Mouse (Mus musculus) granulocyte monocyte progenitor cell, adult 5-6 weeks (primary cell): ENCODE data around the gene Ssu72. TPM values are rescaled to one million over a fixed set of nuclear protein-coding genes. Genes with fewer than 3 reads are reported as not detected.
A peak's percentile ranks its signal among the peaks of the same experiment; 100 is the strongest.
"Not testable (repeated sequence)": the region's sequence is repeated elsewhere in the genome, so short reads cannot be mapped to it uniquely, and the experiment has no call there.

Experiments
- ATAC-seq: replicated peaks from 2 replicates; pipeline ENCODE4 v1.8.0; 2016; ENCODE audit warnings: mild to moderate bottlenecking, moderate TSS enrichment, inconsistent platforms; ENCODE audit not compliant: poor library complexity, severe bottlenecking
- total RNA-seq, 2 experiments: library from RNA; stranded (forward) in 1 of 2; stranded (reverse) in 1 of 2; fragments of 200-712, 200-1000 nt in 1 of 2; fragments of >200 nt in 1 of 2; fragmentation: Nextera tagmentation in 1 of 2; gene quantifications; 2 replicates each; pipeline ENCODE4 v1.2.3; 2014 to 2017

The Ssu72 gene
- total RNA-seq, 2 experiments from 2014 or later: 58.5 to 80.5 TPM

DNA sequence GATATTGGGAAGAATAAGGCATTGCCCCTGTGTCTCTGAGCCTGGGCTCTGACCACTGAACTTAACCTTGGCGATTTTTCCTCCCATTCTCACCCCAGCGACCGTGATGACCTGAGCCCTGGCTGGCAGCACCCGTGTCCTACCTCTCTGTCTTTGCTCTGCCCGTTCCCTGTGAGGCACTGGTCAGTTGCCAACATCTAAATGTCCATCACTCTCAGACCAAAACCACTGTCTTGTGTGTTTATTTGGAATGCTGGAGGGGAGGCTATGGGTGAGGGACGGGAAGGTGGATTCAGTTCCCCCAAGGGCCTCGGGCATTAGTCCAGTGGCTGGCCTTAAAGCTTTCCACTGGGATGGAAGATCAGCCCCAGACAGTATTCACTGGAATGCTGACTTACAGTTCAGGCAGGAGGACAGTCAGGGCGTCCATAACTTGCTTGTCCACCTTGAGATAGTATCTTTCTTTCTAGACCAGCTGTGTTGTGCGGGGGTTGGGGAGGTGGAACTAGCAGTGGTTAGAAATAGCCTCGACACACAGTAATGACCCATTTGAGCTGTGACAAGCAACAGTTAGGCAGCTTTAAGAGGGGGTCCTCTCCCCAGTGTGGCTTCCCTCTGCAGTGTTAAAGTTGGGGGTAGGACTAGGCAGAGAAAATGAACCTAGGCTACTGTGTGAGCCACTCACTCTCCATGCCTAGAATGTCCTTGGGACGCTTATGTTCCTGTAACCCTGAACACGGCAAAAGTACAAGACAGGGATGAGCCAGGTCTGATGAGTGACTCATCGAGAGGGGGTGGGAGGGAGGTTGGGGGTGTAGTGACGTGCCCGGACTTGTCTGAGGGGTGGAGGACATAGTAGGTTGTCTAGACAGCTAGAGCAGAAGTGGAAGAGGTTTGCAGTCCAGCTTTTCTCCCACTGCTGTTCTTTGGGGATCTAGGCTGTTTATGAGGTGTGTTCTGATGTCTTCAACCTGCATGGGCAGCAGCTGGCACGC, 8.0 kb upstream of the Ssu72 start:
- ATAC-seq: no peak

DNA sequence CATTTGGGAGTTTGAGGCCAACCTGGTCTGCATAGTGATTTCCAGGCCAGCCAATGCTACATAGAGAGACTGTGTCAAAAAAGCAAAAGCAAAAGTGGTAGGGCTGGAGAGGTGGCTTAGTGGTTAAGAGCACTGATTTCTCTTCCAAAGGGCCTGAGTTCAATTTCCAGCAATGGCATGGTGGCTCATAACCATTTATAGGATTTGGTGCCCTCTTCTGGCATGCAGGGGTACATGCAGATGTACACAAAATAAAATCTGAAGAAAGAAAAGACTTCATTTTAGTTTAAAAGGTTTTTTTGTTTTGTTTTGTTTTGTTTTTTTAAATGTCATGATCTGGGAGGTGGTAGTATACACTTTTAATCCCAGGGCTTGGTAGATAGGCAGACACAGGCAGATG, 4.2 kb upstream of the Ssu72 start:
- ATAC-seq: no peak

DNA sequence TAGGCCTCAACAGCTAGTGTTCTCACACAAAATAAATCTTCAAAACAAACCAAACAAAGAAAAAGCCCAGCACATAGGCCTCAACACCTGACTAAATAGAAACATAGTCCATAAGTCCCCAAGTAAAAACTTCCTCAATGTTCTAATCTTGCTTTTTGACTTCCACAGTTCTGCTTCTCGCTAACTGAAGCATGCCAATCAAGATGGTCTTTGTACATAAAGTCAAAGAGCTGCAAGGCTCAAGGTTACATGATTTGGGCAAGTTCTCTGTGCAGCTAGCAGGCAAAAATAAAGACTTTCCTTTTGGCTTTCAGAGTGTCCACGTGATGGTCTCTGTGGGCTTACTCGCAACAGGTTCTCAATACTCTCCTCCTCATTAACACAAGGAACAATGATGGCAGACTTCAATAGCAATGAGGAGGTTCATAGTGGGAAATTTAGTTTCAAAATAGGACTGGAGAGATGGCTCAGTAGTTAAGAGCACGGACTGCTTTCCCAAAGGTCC, 1.1 kb upstream of the Ssu72 start:
- ATAC-seq: no peak

DNA sequence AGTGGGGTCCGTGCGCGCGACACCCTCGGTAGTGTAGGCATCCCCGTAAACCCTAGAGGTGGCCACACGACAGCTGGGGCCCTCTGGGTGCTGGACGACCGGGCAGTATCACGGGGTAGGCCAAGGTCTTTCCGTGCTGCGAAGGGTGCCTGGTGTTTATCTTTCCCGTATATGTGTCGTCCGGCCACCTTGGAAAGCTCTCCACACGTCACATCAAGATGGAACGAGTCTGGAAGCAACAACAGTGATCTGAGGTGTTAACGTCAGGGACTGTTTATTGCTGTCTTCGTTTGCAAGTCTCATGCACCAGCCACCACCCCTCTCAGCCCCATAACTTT, 961 bp downstream of the Ssu72 start:
- ATAC-seq: peak; percentile 31

DNA sequence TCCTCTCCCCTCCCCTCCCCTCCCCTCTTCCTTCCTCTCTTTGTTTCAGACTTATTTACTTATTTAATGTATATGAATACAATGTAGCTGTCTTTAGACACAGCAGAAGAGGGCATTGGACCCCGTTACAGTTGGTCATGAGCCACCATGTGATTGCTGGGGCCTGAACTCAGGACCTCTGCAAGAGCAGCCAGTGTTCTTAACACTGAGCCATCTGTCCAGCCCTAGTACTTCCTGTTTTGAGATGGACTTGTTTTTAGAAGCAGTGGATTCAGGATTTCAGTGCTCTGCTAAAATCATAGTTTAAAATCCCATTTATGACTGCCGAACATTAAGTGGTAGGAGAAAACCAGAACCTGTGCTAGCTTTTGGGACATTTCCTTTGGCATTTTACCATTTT, 4.0 kb downstream of the Ssu72 start:
- no peak for ATAC-seq

DNA sequence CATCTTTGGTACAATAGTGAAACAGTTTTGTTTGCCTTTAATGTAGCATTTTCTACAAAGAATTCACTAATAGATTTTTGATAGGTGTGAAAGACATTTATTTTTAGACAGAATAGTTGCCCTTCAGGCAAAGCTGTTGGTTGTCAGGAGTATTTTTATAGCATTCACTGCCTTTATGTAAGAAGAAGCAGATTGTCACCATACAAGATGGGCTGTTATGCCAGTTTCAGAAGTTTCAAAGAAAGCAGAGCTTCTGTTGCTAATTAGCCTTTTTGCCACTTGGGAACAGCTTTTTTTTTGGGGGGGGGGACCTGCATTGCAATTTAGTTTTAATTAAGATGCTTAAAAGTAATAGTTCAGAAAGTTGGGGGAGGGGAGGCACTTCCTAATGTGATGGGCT, 4.4 kb downstream of the Ssu72 start:
- ATAC-seq: no peak

DNA sequence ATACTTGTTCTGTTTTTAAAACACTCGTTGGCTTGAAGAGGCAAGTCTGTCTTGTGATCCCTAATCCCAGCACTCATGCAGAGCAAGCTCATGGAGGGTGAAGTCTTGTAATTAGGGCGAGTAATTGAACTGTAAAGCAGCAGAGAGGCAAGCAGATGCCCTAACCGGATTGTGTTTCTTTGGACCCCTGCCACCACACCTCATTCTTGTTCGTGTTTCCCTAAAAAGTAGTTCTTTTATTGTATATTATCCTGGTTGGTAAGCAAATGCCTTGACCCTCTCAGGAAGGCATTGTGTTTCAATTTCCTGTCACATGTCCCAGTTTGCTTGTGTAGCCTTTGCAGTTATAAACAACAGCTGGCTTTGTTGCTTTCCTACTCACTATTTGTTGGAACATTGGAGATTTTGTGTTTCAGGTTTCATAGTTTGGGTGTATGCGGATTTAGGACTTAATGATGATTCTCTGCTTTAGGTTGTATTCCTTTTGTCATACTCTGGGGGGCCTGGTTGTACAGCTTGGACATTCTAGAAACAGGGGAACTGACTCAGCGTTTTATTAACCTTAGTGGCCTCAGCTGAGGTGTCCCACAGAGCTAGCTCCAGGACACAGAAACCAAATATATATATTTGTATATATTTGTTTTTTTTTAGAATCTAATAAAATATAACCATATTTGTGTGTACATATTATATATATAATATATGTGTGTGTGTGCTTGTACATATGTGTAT, 6.1 kb downstream of the Ssu72 start:
- peak; percentile 52 for ATAC-seq

DNA sequence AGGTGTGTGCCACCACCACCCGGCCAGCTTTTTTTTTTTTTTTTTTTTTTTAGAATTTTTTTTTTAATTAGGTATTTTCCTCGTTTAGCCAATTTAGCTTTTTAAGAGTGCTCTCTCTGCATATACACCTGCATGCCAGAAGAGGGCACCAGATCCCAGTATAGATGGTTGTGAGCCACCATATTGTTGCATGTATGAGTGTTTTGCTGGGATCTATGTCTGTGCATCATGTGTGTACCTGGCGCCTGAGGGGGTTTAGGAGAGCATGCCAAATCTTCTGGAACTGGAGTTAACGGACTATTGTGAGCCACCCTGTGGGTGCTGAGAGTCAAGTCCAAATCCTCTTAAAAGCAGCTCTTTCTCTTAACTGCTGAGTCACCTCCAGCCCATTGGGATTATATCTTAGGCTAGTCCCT, 17.1 kb downstream of the Ssu72 start:
- ATAC-seq: peak; percentile 66

DNA sequence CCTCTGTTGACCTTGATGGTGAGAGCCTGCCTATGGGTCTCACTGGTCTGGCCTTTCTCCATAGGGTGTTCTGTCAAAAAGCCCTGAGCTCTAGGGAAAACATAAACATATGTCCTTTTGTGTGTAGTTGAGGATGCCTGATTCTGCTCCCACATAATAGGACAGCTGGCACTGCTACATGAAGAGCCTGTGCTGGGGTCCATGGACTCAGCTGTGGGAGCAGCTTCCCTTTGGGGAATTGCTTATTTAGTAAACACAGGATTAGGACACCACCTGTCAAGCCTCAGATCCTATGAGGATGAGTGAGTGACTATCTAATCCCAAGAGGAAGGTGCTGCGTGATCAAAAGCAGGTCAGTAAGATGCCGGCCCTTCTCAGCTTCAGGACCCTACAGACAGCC, 23.4 kb downstream of the Ssu72 start:
- ATAC-seq: no peak

DNA sequence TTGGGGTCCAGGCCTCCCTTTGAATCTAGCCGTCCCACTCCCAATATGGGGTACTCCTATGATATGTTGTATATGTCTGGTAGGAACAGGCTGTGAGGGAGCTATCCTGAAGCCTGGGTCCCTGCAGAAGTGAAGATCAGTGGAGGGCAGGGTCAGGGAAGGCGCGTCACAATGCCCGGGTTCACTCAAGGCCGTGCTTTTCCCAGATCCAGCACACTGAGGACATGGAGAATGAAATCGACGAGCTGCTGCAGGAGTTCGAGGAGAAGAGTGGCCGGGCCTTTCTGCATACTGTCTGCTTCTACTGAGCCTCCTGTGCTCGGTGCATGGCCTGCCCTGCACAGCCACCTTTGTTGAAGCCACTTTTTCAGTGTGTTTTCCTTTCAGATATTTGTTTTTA, 28.7 kb downstream of the Ssu72 start:
- no peak for ATAC-seq

DNA sequence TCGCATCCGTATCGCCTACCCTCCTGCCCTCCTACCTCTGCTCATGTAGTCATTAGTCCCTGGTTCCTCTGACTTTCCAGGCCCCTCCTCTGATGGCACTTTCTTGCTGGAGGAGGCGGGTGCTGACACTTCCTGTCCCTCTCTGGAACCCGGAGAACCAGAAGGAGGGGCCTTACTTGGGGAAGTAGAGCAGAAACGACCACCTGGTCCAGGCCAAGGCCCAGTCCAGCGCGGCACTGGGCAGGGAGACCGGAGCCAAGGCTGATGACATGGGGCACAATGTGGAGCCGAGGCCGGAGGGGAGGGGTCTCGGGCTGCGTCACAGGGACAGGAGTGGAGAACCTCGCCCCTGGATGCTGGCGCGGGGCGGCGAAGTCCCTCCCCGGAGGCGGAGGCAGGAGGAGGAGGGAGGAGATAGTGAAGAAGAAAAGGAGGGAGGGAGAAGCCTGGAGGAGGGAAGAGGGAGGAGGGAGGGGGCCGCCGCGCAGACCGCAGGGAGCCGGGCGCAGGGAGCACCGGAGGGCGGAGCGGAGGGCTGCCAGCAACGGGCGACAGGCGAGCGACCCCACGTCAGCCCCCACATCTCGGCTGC, 29.8 kb downstream of the Ssu72 start, which contains the start of gene Tmem240:
Gene Tmem240, plus strand, starts transcription at position 451 of the 592 bp plus-strand sequence.
- ATAC-seq: peak; percentile 81

DNA sequence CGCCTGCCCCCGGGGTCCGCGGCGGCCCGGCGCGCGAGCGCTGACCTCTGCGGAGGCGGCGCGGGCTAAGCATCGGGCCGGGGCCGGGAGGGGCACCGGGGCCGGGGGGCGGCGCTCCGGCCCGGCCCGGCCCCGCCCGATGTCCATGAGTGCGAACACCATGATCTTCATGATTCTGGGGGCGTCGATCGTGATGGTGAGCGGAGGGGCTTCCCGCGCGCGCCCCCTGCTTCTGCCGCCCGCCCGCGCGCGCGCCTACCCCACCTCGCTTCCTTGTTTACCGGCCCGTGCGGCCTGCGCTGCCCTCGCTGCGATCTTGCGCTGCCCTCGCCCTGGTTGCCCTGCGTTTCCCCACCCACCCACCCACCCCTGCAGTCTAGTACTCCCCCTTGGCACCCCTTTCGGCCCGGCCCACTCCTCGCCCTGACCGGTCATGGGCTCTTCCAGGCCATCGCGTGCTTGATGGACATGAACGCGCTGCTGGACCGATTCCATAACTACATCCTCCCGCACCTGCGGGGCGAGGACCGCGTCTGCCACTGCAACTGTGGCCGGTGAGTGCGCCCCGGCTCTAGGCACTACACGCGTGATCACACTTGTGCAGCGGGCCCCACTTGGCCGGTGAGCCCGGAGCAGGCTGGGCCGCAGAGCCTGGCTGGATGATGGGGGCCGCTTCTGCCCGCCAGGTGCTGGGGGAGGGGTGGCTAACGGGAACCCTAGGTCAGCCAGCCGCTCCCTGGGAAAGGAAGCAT, 30.5 kb downstream of the Ssu72 start:
- ATAC-seq: peak; percentile 9; the same call in 1 of the 2 replicates

DNA sequence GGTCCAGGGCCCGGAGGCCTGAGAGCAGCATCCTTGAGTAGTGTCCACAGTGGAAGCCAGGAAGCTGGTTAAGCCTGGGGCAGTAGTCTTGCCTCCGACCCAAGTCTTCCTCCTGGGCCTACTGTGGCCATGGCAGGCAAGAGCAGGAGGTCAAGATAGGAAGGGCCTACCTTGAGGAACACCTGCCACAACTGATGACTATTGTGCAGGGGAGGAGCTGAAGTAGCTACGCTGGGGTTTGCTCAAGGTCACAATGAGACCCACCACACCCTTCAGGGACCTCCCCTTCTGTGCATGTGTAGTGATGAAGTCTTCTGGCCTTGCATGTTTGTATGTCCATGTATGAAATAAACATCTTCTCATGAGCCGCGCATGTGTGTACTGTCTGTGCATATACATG, 31.2 kb downstream of the Ssu72 start:
- ATAC-seq: no peak

DNA sequence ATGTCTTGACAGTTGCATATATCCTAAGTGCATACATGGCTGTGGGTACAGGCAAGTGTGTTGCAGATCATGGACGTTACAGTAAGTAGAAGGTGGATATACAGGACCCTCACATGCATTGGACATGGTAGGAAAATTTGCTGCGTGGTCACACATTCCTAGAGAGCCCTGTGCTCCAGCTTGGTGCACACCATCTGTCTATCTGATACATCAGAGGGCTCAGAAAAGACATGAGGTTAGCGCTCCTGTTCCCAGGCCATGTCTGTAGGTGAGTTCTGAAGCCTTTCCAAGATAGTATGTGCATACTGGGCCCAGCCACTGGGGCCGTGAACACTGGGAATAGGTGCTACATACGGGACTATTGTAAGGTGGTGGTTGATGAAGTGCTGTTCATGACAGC, 31.8 kb downstream of the Ssu72 start:
- ATAC-seq: no peak

DNA sequence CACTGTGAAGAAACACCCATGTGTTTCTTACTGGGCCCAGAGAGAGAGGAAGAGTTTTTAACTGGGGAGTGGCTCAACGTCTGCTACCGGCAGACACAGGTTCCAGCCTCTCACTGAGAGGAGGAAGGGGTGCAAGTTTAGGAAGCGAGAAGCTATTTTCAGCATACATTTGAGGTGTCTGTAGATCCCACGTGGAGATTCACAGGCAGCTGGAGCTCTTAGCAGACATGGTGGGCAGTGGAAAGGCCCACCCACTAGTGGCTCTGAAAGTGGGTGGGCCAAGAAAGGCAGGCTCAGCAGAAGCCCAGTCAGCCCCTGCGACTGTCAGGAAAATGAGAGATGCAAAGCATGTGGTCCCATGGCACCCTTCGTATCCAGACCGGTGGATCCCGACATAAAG, 33.7 kb downstream of the Ssu72 start:
- ATAC-seq: no peak

DNA sequence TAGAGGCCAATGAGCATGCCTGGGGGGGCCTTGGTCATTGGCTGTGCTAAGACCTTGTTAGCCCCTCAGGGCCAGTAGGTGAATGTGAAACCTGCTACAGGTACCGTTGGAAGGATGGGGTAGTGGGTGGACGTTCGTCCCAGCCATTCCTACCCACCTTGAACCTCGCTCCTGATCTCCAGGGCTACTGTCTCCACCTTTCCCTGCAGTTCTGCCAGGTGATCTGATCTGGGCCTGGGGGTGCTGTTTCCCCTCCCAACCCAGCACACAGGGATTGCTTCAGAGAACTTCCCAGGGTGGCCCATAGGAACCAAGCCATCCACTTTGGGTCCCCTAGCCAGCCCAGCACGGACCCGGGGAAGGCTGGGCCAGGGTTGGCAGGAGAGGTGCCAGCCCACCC, 34.6 kb downstream of the Ssu72 start:
- no peak for ATAC-seq

DNA sequence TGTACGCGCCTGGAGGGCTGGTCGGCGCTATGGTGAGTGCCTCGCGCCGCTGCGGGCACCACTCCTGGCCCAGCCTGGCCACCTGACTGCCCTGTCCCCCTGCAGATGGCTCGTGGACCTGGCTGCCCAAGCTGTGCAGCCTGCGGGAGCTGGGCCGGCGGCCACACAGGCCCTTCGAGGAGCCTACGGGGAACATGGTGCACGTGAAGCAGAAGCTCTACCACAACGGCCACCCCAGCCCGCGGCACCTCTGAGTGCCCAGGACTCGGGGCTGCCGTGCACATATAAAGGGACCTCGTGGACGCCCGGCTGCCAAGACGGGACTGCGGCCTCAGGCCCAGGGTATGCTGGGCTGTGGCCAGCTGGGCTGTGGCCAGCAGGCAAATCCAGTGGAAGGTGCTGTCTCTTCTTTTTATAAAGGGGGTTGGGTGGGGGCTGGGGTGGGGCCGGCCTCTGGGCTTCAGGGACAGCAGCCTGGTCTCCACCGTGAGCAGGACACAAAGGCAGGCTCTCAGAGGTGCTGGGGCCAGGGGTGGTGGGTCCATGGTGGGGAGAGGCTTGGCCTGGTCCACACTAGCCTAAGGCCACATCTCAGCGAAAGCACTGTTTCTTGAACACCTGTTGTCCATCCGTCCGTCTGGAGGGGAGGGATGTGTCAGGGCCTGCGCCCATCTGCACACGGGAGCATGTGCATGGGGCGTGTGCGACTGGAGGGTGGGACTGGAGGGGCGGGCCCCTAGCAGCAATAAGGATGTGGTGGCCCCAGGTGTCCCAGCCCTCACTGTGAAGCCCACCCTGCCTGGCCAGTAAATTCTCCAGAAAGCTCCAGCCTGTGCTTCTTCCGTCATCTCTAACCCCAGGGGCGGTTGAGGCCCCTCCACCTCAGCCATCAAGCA, 35.4 kb downstream of the Ssu72 start:
- no peak for ATAC-seq

DNA sequence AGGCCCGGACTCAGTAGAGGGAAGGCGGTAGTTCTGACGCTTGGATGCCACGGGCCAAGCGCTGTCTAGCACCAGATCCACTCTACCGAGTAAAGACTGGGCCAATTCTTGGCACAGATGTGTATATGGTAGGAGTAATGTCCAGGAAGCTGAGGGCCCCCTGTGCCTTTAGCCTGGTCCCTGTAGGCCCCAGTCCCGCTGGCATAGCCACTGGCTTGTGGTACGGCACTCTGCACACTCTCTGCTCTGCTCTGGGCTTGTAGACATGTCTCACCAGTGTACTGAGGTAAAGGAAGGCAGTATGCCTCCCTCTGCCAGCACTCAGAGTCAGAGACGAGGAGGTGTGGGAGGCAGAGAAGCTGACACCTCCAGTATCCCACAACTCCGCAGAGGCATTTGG, 36.1 kb downstream of the Ssu72 start:
- ATAC-seq: not testable (repeated sequence)

DNA sequence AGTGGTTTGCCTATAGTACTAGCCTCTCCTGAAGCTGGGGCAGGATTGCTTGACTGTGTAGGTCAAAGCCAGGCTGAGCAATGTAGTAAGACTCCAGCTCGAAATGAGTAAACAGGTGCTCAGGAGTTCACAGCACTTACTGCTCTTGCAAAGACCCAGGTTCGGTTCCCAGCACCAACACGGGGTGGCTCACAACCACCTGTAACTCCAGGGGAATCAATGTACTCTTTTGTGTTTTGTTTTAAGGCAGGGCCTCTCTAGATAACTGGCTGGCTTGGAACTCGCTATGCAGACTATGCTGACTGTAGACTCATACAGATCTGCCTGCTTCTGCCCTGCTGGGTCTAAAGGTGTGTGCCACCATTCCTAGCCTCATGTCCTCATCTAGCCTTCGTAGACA, 38.1 kb downstream of the Ssu72 start:
- no peak for ATAC-seq
